Mouse (Mus musculus) embryonic fibroblast, embryonic 13.5 days (primary cell): ENCODE measurements around the gene Olfr1200.

Experiments used
- CTCF ChIP-seq: IDR thresholded peaks from 2 replicates; pipeline ENCODE4 v1.5.1; 2011; ENCODE audit warnings: mild to moderate bottlenecking, control low read depth, low read length, moderate library complexity, borderline replicate concordance; ENCODE audit not compliant: insufficient read depth
- POLR2A ChIP-seq: IDR thresholded peaks from 2 replicates; pipeline ENCODE4 v1.6.1; 2011; ENCODE audit warnings: low read depth, mild to moderate bottlenecking, control low read depth, low read length, moderate library complexity

DNA sequence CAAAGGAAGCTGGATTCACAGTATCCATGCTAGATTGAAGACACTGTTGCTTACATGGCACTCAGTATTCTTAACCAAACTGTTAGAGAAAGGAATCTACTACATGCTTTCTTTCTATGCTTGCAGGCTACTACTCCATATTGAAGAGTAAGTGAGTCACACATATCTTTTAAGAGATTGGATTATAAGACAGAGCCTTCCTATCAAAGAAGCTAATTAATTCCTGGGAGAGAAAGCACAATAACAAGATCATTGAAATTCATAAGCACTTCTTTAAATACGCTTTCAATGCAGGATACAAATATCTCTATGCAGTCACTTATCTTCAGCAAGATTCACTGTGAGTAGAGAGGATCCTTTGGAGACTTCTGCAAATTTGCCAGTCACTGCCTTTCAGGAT, 43.9 kb upstream of the Olfr1200 start, which contains the start of gene Olfr1202:
- TF ChIP-seq CTCF (no peak), POLR2A (no peak)
